Mouse (Mus musculus) subcutaneous adipose tissue, adult 2 months (tissue): ENCODE results near the gene Rps6. TPM values are rescaled to one million over a fixed set of nuclear protein-coding genes. Genes with fewer than 3 reads are reported as not detected.

ENCODE experiments used
- polyA plus RNA-seq: library from polyadenylated mRNA; depleted of rRNA; stranded (reverse); fragments of >200 nt; gene quantifications from 2 replicates; pipeline ENCODE4 v1.2.3, GENCODE M21; 2012; ENCODE audit warnings: low replicate concordance; rRNA removed

Rps6 gene
- polyA plus RNA-seq, result 370 and 825 TPM in 2 replicates

DNA sequence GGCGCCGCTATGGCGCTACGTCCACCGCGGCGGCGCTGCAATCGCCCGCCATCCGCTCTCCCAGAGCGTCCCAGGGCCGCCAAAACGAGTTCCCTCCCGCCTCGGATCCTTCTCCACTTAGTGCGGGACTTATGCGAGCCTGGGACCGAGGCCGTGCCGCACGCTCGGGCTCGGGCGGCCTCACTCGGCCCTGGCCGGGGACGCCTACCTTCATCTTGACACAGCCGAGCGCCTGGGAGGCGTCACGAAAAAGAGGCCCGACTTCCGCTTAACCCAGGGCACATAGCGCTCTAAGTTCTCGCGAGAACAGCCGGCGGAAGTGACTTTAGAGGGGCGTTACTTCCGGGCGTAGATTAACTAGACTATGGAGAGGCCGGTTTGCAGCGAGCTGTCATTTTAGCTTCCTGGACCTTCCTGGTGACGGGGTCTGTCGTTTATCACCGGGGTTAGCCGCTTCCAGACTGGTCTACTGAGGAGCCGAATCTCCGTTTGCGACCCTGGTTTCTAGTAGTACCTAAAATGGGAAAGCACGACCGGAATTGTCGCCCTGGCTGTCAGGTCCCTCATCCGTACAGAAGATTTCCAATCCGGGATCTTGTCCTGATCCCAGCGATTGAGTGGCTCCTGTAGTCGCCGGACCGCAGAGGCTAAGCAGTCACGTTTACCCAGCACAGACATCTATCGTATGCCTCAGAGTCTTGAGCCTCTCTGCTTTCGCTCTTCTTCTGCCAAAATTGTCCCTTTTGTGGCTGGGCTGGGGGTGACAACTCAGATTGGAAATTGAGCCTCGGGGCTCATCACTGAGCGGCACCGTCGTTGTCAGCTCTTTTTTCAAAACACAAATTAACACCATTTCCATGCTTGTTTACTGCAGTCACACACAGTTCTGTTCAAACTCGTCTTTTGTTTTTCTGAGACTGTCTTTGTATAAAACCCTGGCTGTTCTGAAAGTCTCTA, at the start of gene Rps6:
Rps6 (minus strand) TSS at position 300 of the 957 bp plus-strand sequence.

DNA sequence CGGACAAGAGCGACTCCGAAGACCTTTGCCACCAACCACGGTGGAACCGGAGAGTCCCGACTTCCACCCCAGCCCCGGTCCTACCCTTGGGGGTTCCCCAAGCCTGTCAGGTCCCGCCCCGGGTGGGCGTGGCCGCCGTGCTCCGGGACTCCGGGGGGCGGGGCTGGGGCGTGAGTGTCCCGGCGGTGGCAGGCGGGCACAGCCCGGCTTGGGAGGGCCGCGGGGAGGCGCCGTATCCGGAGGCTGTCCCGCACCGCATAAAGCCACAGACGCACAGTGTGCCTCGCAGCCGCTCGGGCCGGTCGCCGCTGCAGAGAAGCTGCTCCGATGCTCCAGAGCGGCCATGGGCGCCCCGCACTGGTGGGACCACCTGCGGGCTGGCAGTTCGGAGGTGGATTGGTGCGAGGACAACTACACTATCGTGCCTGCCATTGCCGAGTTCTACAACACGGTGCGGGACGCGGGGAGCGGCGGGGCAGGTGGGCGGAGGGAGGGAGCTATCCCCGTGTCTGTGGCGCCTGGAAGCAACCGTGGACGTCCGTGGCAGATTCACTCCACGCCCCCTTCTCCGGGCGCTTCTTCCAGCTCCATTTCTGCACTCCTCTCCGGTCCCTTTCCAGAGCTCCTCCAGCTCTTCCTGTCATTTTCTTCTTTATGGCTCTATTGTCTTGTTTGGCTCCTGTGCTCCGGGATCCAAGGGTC, 17.1 kb upstream of the Rps6 start, which contains the start of gene Acer2:
Acer2 (plus strand) TSS at position 251 of the 702 bp plus-strand sequence.

Other genes with a start within 250 kb of the Rps6 start
- gene Haus6, start 245.4 kb downstream of the Rps6 start, polyA plus RNA-seq, result 1.5 and 8.8 TPM in 2 replicates
- 437 and 883 TPM in 2 replicates for gene Plin2, start 187.4 kb downstream of the Rps6 start, polyA plus RNA-seq
- 6.5 and 15.2 TPM in 2 replicates for gene Dennd4c, start 108.9 kb downstream of the Rps6 start, polyA plus RNA-seq
- gene Acer2, start 17.0 kb upstream of the Rps6 start, polyA plus RNA-seq, result 19.9 and 35.1 TPM in 2 replicates